Mouse (Mus musculus) lung, postnatal 0 days (tissue): ENCODE results near the gene Kcna10. TPM values are rescaled to one million over a fixed set of nuclear protein-coding genes. Genes with fewer than 3 reads are reported as not detected.

Source experiments
- ATAC-seq: fragments of 200-750 bp; cut with Nextera tagmentation; 2 replicates; pipeline ENCODE4 v1.8.0; 2017; ENCODE audit warnings: moderate library complexity
- DNase-seq: peaks from one replicate; pipeline ENCODE4 v3.0.0-alpha.2; 2016; ENCODE audit warnings: low spot score
- H3K27ac ChIP-seq: fragments of 300-500 bp; sonication (generic); 2 replicates; pipeline ENCODE4 v1.5.1; 2014; ENCODE audit warnings: antibody characterized with exemption, mild to moderate bottlenecking, low read length, mixed read lengths
- H3K27me3 ChIP-seq: fragments of 300-500 bp; sonication (generic); replicated peaks from 2 replicates; pipeline ENCODE4 v1.6.1; 2014; ENCODE audit warnings: low read length, mixed read lengths; ENCODE audit not compliant: insufficient read depth
- H3K36me3 ChIP-seq: fragments of 300-500 bp; sonication (generic); 2 replicates; pipeline ENCODE4 v1.6.1; 2014; ENCODE audit warnings: low read length, mixed read lengths; ENCODE audit not compliant: insufficient read depth
- H3K4me1 ChIP-seq: fragments of 300-500 bp; sonication (generic); 2 replicates; pipeline ENCODE4 v1.6.1; 2014; ENCODE audit warnings: antibody characterized with exemption, low read depth, low read length, mixed read lengths; ENCODE audit not compliant: insufficient read depth
- H3K4me2 ChIP-seq: fragments of 300-500 bp; sonication (generic); replicated peaks from 2 replicates; pipeline ENCODE4 v1.6.1; 2014; ENCODE audit warnings: low read depth, mild to moderate bottlenecking, low read length, moderate library complexity, mixed read lengths
- H3K4me3 ChIP-seq: fragments of 300-500 bp; sonication (generic); 2 replicates; pipeline ENCODE4 v1.5.1; 2014; ENCODE audit warnings: low read depth, low read length
- H3K9ac ChIP-seq: fragments of 300-500 bp; sonication (generic); replicated peaks from 2 replicates; pipeline ENCODE4 v1.6.1; 2014; ENCODE audit warnings: low read depth, mild to moderate bottlenecking
- H3K9me3 ChIP-seq: fragments of 300-500 bp; sonication (generic); 2 replicates; pipeline ENCODE4 v1.6.1; 2016; ENCODE audit warnings: low read length, mixed read lengths
- CTCF ChIP-seq: IDR thresholded peaks from 2 replicates; pipeline ENCODE4 v1.5.1; 2016; ENCODE audit warnings: antibody characterized with exemption, mild to moderate bottlenecking
- EP300 ChIP-seq: IDR thresholded peaks from 2 replicates; pipeline ENCODE4 v1.6.1; 2016; ENCODE audit warnings: antibody characterized with exemption, mild to moderate bottlenecking, control low read depth
- WGBS: fragments of 180-500 bp; shearing (Covaris S2); extraction: QIAGEN DNeasy Blood & Tissue Kit; methylation state at CpG from one replicate; pipeline ENCODE4 v1.1.7; 2014; 5-methylcytosine and 5-hydroxymethylcytosine counted together
- polyA plus RNA-seq: library from polyadenylated mRNA; unstranded; fragments of >200 nt; fragmentation: Nextera tagmentation; extraction: Ambion mirVana; gene quantifications from 2 replicates; pipeline ENCODE4 v1.2.1, GENCODE M21; 2015

Kcna10 gene
- polyA plus RNA-seq, 1 experiment from 2014 or later, result not detected

GRCm38 (mm10) chr3:107233351-107233813 is 50.5 kb downstream of the Kcna10 start:
- peak; percentile 98 for TF ChIP-seq CTCF
- TF ChIP-seq EP300, result no peak
- peak; percentile 68 for ATAC-seq
- no peak overlapping the region for H3K4me2 ChIP-seq

GRCm38 (mm10) chr3:107233945-107234344 is 51.1 kb downstream of the Kcna10 start:
- WGBS, result 21% methylated on average over 2 of the region's 2 CpGs
- Histone ChIP-seq H3K9ac (no peak overlapping the region), H3K4me2 (no peak overlapping the region), H3K36me3 (no peaks in the 10 kb centered on the region), H3K4me3 (no peak overlapping the region), H3K27me3 (no peaks in the 10 kb centered on the region), H3K9me3 (no peaks in the 10 kb centered on the region), H3K27ac (no peak overlapping the region), H3K4me1 (no peaks in the 10 kb centered on the region)
- 0 out of 2 replicates have a peak, but pooled peaks have one; percentile 8 for ATAC-seq
- DNase-seq, result no peak
- TF ChIP-seq CTCF (no peak), EP300 (no peak)

More at GRCm38 (mm10) chr3:107233351-107233813, 50.5 kb downstream of the Kcna10 start:
- Histone ChIP-seq H3K27ac (no peak overlapping the region), H3K27me3 (no peaks in the 10 kb centered on the region), H3K9me3 (no peaks in the 10 kb centered on the region), H3K4me3 (no peak overlapping the region), H3K36me3 (no peaks in the 10 kb centered on the region), H3K4me1 (no peaks in the 10 kb centered on the region), H3K9ac (no peak overlapping the region)
- DNase-seq, result peak; percentile 88
- 6% methylated on average over 11 of the region's 11 CpGs for WGBS

GRCm38 (mm10) chr3:107238051-107238450 is 55.2 kb downstream of the Kcna10 start:
- no peaks in the 10 kb centered on the region for H3K36me3 ChIP-seq
- TF ChIP-seq CTCF (no peak), EP300 (no peak)
- ATAC-seq (no peak), DNase-seq (no peak)
- H3K4me2 ChIP-seq, result no peak overlapping the region
- 57% methylated on average over 2 of the region's 2 CpGs for WGBS
- no peaks in the 10 kb centered on the region for H3K4me1 ChIP-seq
- H3K27ac ChIP-seq, result no peak overlapping the region
- no peak overlapping the region for H3K4me3 ChIP-seq
- no peaks in the 10 kb centered on the region for H3K9me3 ChIP-seq
- H3K27me3 ChIP-seq, result no peaks in the 10 kb centered on the region
- H3K9ac ChIP-seq, result no peak overlapping the region

- ATAC-seq (no peak), DNase-seq (no peak)
- Histone ChIP-seq H3K4me3 (no peak overlapping the region), H3K9ac (no peak overlapping the region), H3K27ac (no peak overlapping the region), H3K4me1 (no peaks in the 10 kb centered on the region), H3K9me3 (no peaks in the 10 kb centered on the region), H3K36me3 (no peaks in the 10 kb centered on the region), H3K27me3 (no peaks in the 10 kb centered on the region), H3K4me2 (no peak overlapping the region)
- 79% methylated on average over 8 of the region's 8 CpGs for WGBS
- TF ChIP-seq EP300, result no peak
- no peak for TF ChIP-seq CTCF
These were observed 55.7 kb downstream of the Kcna10 start for GRCm38 (mm10) chr3:107238471-107238980.

GRCm38 (mm10) chr3:107239607-107240006 is 56.8 kb downstream of the Kcna10 start, which contains the start of gene Prok1:
Gene Prok1 (minus strand): TSS chr3:107239707.
- no peak for TF ChIP-seq EP300
- no peak for TF ChIP-seq CTCF
- Histone ChIP-seq H3K27me3 (no peaks in the 10 kb centered on the region), H3K9me3 (no peaks in the 10 kb centered on the region), H3K9ac (no peak within 1 kb of the TSS), H3K27ac (no peak within 1 kb of the TSS), H3K4me1 (no peaks in the 10 kb centered on the region), H3K4me3 (no peak within 1 kb of the TSS), H3K4me2 (no peak within 1 kb of the TSS), H3K36me3 (no peaks in the 10 kb centered on the region)
- 86% methylated on average over 9 of the region's 9 CpGs for WGBS
- DNase-seq (no peak), ATAC-seq (no peak)

- ATAC-seq, result no peak
These were observed 58.7 kb downstream of the Kcna10 start for GRCm38 (mm10) chr3:107241389-107242094.

More at GRCm38 (mm10) chr3:107241389-107242094, 58.7 kb downstream of the Kcna10 start:
- peak; percentile 12 for DNase-seq
- Histone ChIP-seq H3K9ac (no peak overlapping the region), H3K27me3 (no peaks in the 10 kb centered on the region), H3K27ac (no peak overlapping the region), H3K4me2 (no peak overlapping the region), H3K4me3 (no peak overlapping the region), H3K4me1 (no peaks in the 10 kb centered on the region), H3K36me3 (no peaks in the 10 kb centered on the region), H3K9me3 (no peaks in the 10 kb centered on the region)
- TF ChIP-seq EP300 (no peak), CTCF (no peak)
- WGBS, result 51% methylated on average over 14 of the region's 14 CpGs

Other genes with a start within 250 kb of the Kcna10 start
- gene Kcna3, start 146.9 kb upstream of the Kcna10 start, polyA plus RNA-seq, result 2.7 and 4.2 TPM in 2 replicates
- 0.87 and 0.93 TPM in 2 replicates for gene Kcna2, start 81.9 kb upstream of the Kcna10 start, polyA plus RNA-seq
- 0.36 and 0.41 TPM in 2 replicates for gene Cym, start 38.7 kb downstream of the Kcna10 start, polyA plus RNA-seq
- gene A630076J17Rik, start 47.6 kb downstream of the Kcna10 start, polyA plus RNA-seq, result not detected in 2 replicates
- 0.12 TPM in 1 of 2 replicates, not detected in the other for gene Prok1, start 56.7 kb downstream of the Kcna10 start, polyA plus RNA-seq
- gene Lamtor5, start 95.8 kb downstream of the Kcna10 start, polyA plus RNA-seq, result 201 and 215 TPM in 2 replicates
- gene Slc16a4, start 108.2 kb downstream of the Kcna10 start, polyA plus RNA-seq, result 0.49 and 0.73 TPM in 2 replicates
- 7.2 and 7.5 TPM in 2 replicates for gene Rbm15, start 150.6 kb downstream of the Kcna10 start, polyA plus RNA-seq